Mouse (Mus musculus) limb, embryonic 12.5 days (tissue): ENCODE data around the gene Tldc1. TPM values are rescaled to one million over a fixed set of nuclear protein-coding genes. Genes with fewer than 3 reads are reported as not detected.
A peak's percentile ranks its signal among the peaks of the same experiment; 100 is the strongest.

ENCODE experiments used
- ATAC-seq: fragments of 200-750 bp; cut with Nextera tagmentation; 2 replicates; pipeline ENCODE4 v1.8.0; 2017; ENCODE audit warnings: low read depth, moderate TSS enrichment; ENCODE audit not compliant: insufficient number of reproducible peaks, insufficient read depth, low FRiP score, low TSS enrichment
- H3K27ac ChIP-seq: fragments of 300-500 bp; sonication (generic); 2 replicates; pipeline ENCODE4 v1.5.1; 2016; ENCODE audit warnings: mild to moderate bottlenecking, moderate library complexity
- H3K27me3 ChIP-seq: fragments of 300-500 bp; sonication (generic); 2 replicates; pipeline ENCODE4 v1.6.1; 2016; ENCODE audit warnings: mild to moderate bottlenecking, moderate library complexity
- H3K36me3 ChIP-seq: fragments of 300-500 bp; sonication (generic); 2 replicates; pipeline ENCODE4 v1.6.1; 2016; ENCODE audit warnings: mild to moderate bottlenecking, moderate library complexity
- H3K4me1 ChIP-seq: fragments of 300-500 bp; sonication (generic); replicated peaks from 2 replicates; pipeline ENCODE4 v1.6.1; 2016
- H3K4me2 ChIP-seq: fragments of 300-500 bp; sonication (generic); 2 replicates; pipeline ENCODE4 v1.6.1; 2016; ENCODE audit warnings: mild to moderate bottlenecking, moderate library complexity
- H3K4me3 ChIP-seq: fragments of 300-500 bp; sonication (generic); replicated peaks from 2 replicates; pipeline ENCODE4 v1.5.1; 2016; ENCODE audit warnings: mild to moderate bottlenecking
- H3K9ac ChIP-seq: fragments of 300-500 bp; sonication (generic); replicated peaks from 2 replicates; pipeline ENCODE4 v1.6.1; 2016; ENCODE audit warnings: mild to moderate bottlenecking, moderate library complexity
- H3K9me3 ChIP-seq: fragments of 300-500 bp; sonication (generic); 2 replicates; pipeline ENCODE4 v1.6.1; 2016; ENCODE audit warnings: mild to moderate bottlenecking, moderate library complexity
- WGBS: fragments of 180-500 bp; shearing (Covaris S2); methylation state at CpG from one replicate; pipeline ENCODE4 v1.1.7; 2016; 5-methylcytosine and 5-hydroxymethylcytosine counted together
- polyA plus RNA-seq: library from polyadenylated mRNA; unstranded; fragments of >200 nt; fragmentation: Nextera tagmentation; extraction: Ambion mirVana; gene quantifications from 2 replicates; pipeline ENCODE4 v1.2.1, GENCODE M21; 2016

Gene Tldc1
- polyA plus RNA-seq, result 10.3 and 11.6 TPM in 2 replicates

GRCm38 (mm10) chr8:119778263-119778662, at the start of gene Tldc1:
Gene Tldc1 (minus strand): TSS chr8:119778416.
- Histone ChIP-seq H3K9me3 (0 out of 2 replicates have a peak, but pooled peaks cover 2% of the 10 kb centered on the region), H3K4me3 (peak within 1 kb of the TSS; percentile 59), H3K36me3 (no peaks in the 10 kb centered on the region), H3K4me2 (peak within 1 kb of the TSS; percentile 90), H3K27ac (peak within 1 kb of the TSS; percentile 89), H3K27me3 (no peaks in the 10 kb centered on the region), H3K4me1 (peaks cover 20% of the 10 kb centered on the region), H3K9ac (peak within 1 kb of the TSS; percentile 69)
- WGBS, result under 1% methylated on average over 18 of the region's 18 CpGs
- ATAC-seq, result peak; percentile 91

- Histone ChIP-seq H3K4me1 (peaks cover 53% of the 10 kb centered on the region), H3K4me3 (no peak overlapping the region), H3K4me2 (no peak overlapping the region), H3K9ac (peak overlapping the region; percentile 18; the same call in 1 of the 2 replicates), H3K27ac (no peak overlapping the region), H3K9me3 (no peaks in the 10 kb centered on the region), H3K27me3 (no peaks in the 10 kb centered on the region), H3K36me3 (0 out of 2 replicates have a peak, but pooled peaks cover 2% of the 10 kb centered on the region)
- no peak for ATAC-seq
- WGBS, result 63% methylated on average over 4 of the region's 4 CpGs
Observed at GRCm38 (mm10) chr8:119827721-119828153, 49.5 kb upstream of the Tldc1 start.

- 75% methylated on average over 5 of the region's 5 CpGs for WGBS
Observed at GRCm38 (mm10) chr8:119826982-119827381, 48.8 kb upstream of the Tldc1 start.

GRCm38 (mm10) chr8:119825950-119826730, 47.9 kb upstream of the Tldc1 start:
- Histone ChIP-seq H3K9ac (no peak overlapping the region), H3K4me1 (peaks cover 37% of the 10 kb centered on the region)

More at GRCm38 (mm10) chr8:119826982-119827381, 48.8 kb upstream of the Tldc1 start:
- Histone ChIP-seq H3K27me3 (no peaks in the 10 kb centered on the region), H3K9me3 (no peaks in the 10 kb centered on the region), H3K4me2 (no peak overlapping the region), H3K4me3 (no peak overlapping the region), H3K4me1 (peaks cover 46% of the 10 kb centered on the region), H3K27ac (no peak overlapping the region), H3K36me3 (peaks cover 9% of the 10 kb centered on the region; the same call in 1 of the 2 replicates), H3K9ac (no peak overlapping the region)
- ATAC-seq, result no peak

GRCm38 (mm10) chr8:119824809-119825273, 46.6 kb upstream of the Tldc1 start:
- 85% methylated on average over 11 of the region's 11 CpGs for WGBS
- H3K9ac ChIP-seq, result no peak overlapping the region
- H3K27me3 ChIP-seq, result no peaks in the 10 kb centered on the region
- ATAC-seq, result no peak
- H3K27ac ChIP-seq, result no peak overlapping the region
- H3K9me3 ChIP-seq, result no peaks in the 10 kb centered on the region
- H3K36me3 ChIP-seq, result peaks cover 22% of the 10 kb centered on the region; the same call in 1 of the 2 replicates
- no peak overlapping the region for H3K4me2 ChIP-seq
- peaks cover 24% of the 10 kb centered on the region for H3K4me1 ChIP-seq
- no peak overlapping the region for H3K4me3 ChIP-seq

More at GRCm38 (mm10) chr8:119825950-119826730, 47.9 kb upstream of the Tldc1 start:
- H3K4me3 ChIP-seq, result no peak overlapping the region
- 84% methylated on average over 19 of the region's 19 CpGs for WGBS
- H3K27me3 ChIP-seq, result no peaks in the 10 kb centered on the region
- H3K27ac ChIP-seq, result no peak overlapping the region
- no peaks in the 10 kb centered on the region for H3K9me3 ChIP-seq
- H3K36me3 ChIP-seq, result peaks cover 15% of the 10 kb centered on the region; the same call in 1 of the 2 replicates
- no peak overlapping the region for H3K4me2 ChIP-seq
- no peak for ATAC-seq

- Histone ChIP-seq H3K36me3 (peaks cover 26% of the 10 kb centered on the region; the same call in 1 of the 2 replicates), H3K4me2 (no peak overlapping the region), H3K4me1 (peaks cover 17% of the 10 kb centered on the region), H3K27ac (no peak overlapping the region), H3K4me3 (no peak overlapping the region), H3K9me3 (no peaks in the 10 kb centered on the region), H3K27me3 (no peaks in the 10 kb centered on the region), H3K9ac (no peak overlapping the region)
- ATAC-seq, result no peak
- WGBS, result 79% methylated on average over 4 of the region's 4 CpGs
Observed at GRCm38 (mm10) chr8:119824100-119824499, 45.9 kb upstream of the Tldc1 start.

- Histone ChIP-seq H3K27ac (no peak overlapping the region), H3K27me3 (no peaks in the 10 kb centered on the region), H3K9me3 (no peaks in the 10 kb centered on the region), H3K36me3 (peaks cover 31% of the 10 kb centered on the region; the same call in 1 of the 2 replicates), H3K4me3 (no peak overlapping the region), H3K4me1 (peaks cover 11% of the 10 kb centered on the region), H3K4me2 (no peak overlapping the region), H3K9ac (no peak overlapping the region)
- WGBS, result 91% methylated on average over 9 of the region's 9 CpGs
- ATAC-seq, result no peak
Observed at GRCm38 (mm10) chr8:119823278-119823677, 45.1 kb upstream of the Tldc1 start.

GRCm38 (mm10) chr8:119821691-119822090, 43.5 kb upstream of the Tldc1 start:
- H3K27ac ChIP-seq, result no peak overlapping the region
- no peaks in the 10 kb centered on the region for H3K9me3 ChIP-seq
- no peak for ATAC-seq
- no peak overlapping the region for H3K9ac ChIP-seq
- H3K36me3 ChIP-seq, result peaks cover 31% of the 10 kb centered on the region; the same call in 1 of the 2 replicates
- no peaks in the 10 kb centered on the region for H3K27me3 ChIP-seq
- H3K4me3 ChIP-seq, result no peak overlapping the region
- WGBS, result 90% methylated on average over 6 of the region's 6 CpGs
- no peak overlapping the region for H3K4me2 ChIP-seq
- H3K4me1 ChIP-seq, result peaks cover 11% of the 10 kb centered on the region

- no peak overlapping the region for H3K4me2 ChIP-seq
- no peak overlapping the region for H3K27ac ChIP-seq
- H3K9ac ChIP-seq, result no peak overlapping the region
- WGBS, result 93% methylated on average over 8 of the region's 8 CpGs
- H3K9me3 ChIP-seq, result no peaks in the 10 kb centered on the region
- no peak for ATAC-seq
- no peak overlapping the region for H3K4me3 ChIP-seq
- peaks cover 10% of the 10 kb centered on the region for H3K4me1 ChIP-seq
- peaks cover 36% of the 10 kb centered on the region; the same call in 1 of the 2 replicates for H3K36me3 ChIP-seq
- H3K27me3 ChIP-seq, result no peaks in the 10 kb centered on the region
Observed at GRCm38 (mm10) chr8:119819976-119820375, 41.8 kb upstream of the Tldc1 start.

- peaks cover 38% of the 10 kb centered on the region; the same call in 1 of the 2 replicates for H3K36me3 ChIP-seq
- no peak overlapping the region for H3K4me3 ChIP-seq
- no peak overlapping the region for H3K27ac ChIP-seq
- H3K9ac ChIP-seq, result no peak overlapping the region
- ATAC-seq, result no peak
- no peak overlapping the region for H3K4me2 ChIP-seq
- WGBS, result 80% methylated on average over 7 of the region's 7 CpGs
- H3K9me3 ChIP-seq, result no peaks in the 10 kb centered on the region
- H3K27me3 ChIP-seq, result no peaks in the 10 kb centered on the region
- peaks cover 6% of the 10 kb centered on the region for H3K4me1 ChIP-seq
Observed at GRCm38 (mm10) chr8:119819316-119819715, 41.1 kb upstream of the Tldc1 start.

GRCm38 (mm10) chr8:119817446-119817845, 39.2 kb upstream of the Tldc1 start:
- 30% methylated on average over 12 of the region's 12 CpGs for WGBS
- Histone ChIP-seq H3K9me3 (no peaks in the 10 kb centered on the region), H3K36me3 (peaks cover 33% of the 10 kb centered on the region; the same call in 1 of the 2 replicates), H3K9ac (no peak overlapping the region), H3K27ac (no peak overlapping the region), H3K4me3 (no peak overlapping the region), H3K27me3 (no peaks in the 10 kb centered on the region), H3K4me2 (no peak overlapping the region), H3K4me1 (peaks cover 18% of the 10 kb centered on the region)
- no peak for ATAC-seq
